Mouse (Mus musculus): ENCODE data around the gene 1700022I11Rik. TPM values are rescaled to one million over a fixed set of nuclear protein-coding genes. Genes with fewer than 3 reads are reported as not detected.
A peak's percentile ranks its signal among the peaks of the same experiment; 100 is the strongest.

The 1700022I11Rik gene
- total RNA-seq, 2 experiments from 2014 or later: not detected

GRCm38 (mm10) chr4:43001272-43001671 lies 31.9 kb downstream of the 1700022I11Rik start:
- DNase-seq: no peak

- no peak for DNase-seq
Observed at GRCm38 (mm10) chr4:43002756-43003439, 33.5 kb downstream of the 1700022I11Rik start.

GRCm38 (mm10) chr4:43004951-43005350 lies 35.5 kb downstream of the 1700022I11Rik start:
- DNase-seq: no peak

- no peak for DNase-seq
Observed at GRCm38 (mm10) chr4:43005765-43006164, 36.4 kb downstream of the 1700022I11Rik start.

- DNase-seq: peak; percentile 81
Observed at GRCm38 (mm10) chr4:43010161-43011038, 41.0 kb downstream of the 1700022I11Rik start, which contains the start of gene Fancg. Gene Fancg, minus strand, starts transcription at chr4:43010506.

- no peak for DNase-seq
Observed at GRCm38 (mm10) chr4:43012091-43012490, 42.7 kb downstream of the 1700022I11Rik start.

GRCm38 (mm10) chr4:43018156-43018555 lies 48.8 kb downstream of the 1700022I11Rik start:
- DNase-seq: no peak

- DNase-seq: no peak
Observed at GRCm38 (mm10) chr4:43019176-43019575, 49.8 kb downstream of the 1700022I11Rik start.

- no peak for DNase-seq
Observed at GRCm38 (mm10) chr4:43019641-43020465, 50.4 kb downstream of the 1700022I11Rik start.

- no peak for DNase-seq
Observed at GRCm38 (mm10) chr4:43020876-43021275, 51.5 kb downstream of the 1700022I11Rik start.

- DNase-seq: no peak
Observed at GRCm38 (mm10) chr4:43021341-43021740, 51.9 kb downstream of the 1700022I11Rik start.

- no peak for DNase-seq
Observed at GRCm38 (mm10) chr4:43024673-43025072, 55.3 kb downstream of the 1700022I11Rik start.

GRCm38 (mm10) chr4:43025084-43025960 lies 55.9 kb downstream of the 1700022I11Rik start, which contains the start of gene Pigo:
Gene Pigo, minus strand, starts transcription at chr4:43025819.
- DNase-seq: peak; percentile 89

- no peak for DNase-seq
Observed at GRCm38 (mm10) chr4:43029121-43029520, 59.7 kb downstream of the 1700022I11Rik start.

GRCm38 (mm10) chr4:43029749-43030148 lies 60.3 kb downstream of the 1700022I11Rik start:
- no peak for DNase-seq

- DNase-seq: no peak
Observed at GRCm38 (mm10) chr4:43030352-43030751, 60.9 kb downstream of the 1700022I11Rik start.

- no peak for DNase-seq
Observed at GRCm38 (mm10) chr4:43030780-43031230, 61.4 kb downstream of the 1700022I11Rik start.

GRCm38 (mm10) chr4:43031237-43031995 lies 62.0 kb downstream of the 1700022I11Rik start, which contains the start of gene Stoml2:
Gene Stoml2, minus strand, starts transcription at chr4:43031710.
- peak; percentile 88 for DNase-seq

GRCm38 (mm10) chr4:43032501-43032900 lies 63.1 kb downstream of the 1700022I11Rik start:
- DNase-seq: no peak

All from gastrocnemius, postnatal 25 days (tissue).